Mouse (Mus musculus) lung, postnatal 0 days (tissue): ENCODE measurements around the gene Eif2ak3. TPM values are rescaled to one million over a fixed set of nuclear protein-coding genes. Genes with fewer than 3 reads are reported as not detected.

Experiments
- ATAC-seq: fragments of 200-750 bp; cut with Nextera tagmentation; 2 replicates; pipeline ENCODE4 v1.8.0; 2017; ENCODE audit warnings: moderate library complexity
- DNase-seq: peaks from one replicate; pipeline ENCODE4 v3.0.0-alpha.2; 2016; ENCODE audit warnings: low spot score
- H3K27ac ChIP-seq: fragments of 300-500 bp; sonication (generic); 2 replicates; pipeline ENCODE4 v1.5.1; 2014; ENCODE audit warnings: antibody characterized with exemption, mild to moderate bottlenecking, low read length, mixed read lengths
- H3K27me3 ChIP-seq: fragments of 300-500 bp; sonication (generic); replicated peaks from 2 replicates; pipeline ENCODE4 v1.6.1; 2014; ENCODE audit warnings: low read length, mixed read lengths; ENCODE audit not compliant: insufficient read depth
- H3K36me3 ChIP-seq: fragments of 300-500 bp; sonication (generic); 2 replicates; pipeline ENCODE4 v1.6.1; 2014; ENCODE audit warnings: low read length, mixed read lengths; ENCODE audit not compliant: insufficient read depth
- H3K4me1 ChIP-seq: fragments of 300-500 bp; sonication (generic); 2 replicates; pipeline ENCODE4 v1.6.1; 2014; ENCODE audit warnings: antibody characterized with exemption, low read depth, low read length, mixed read lengths; ENCODE audit not compliant: insufficient read depth
- H3K4me2 ChIP-seq: fragments of 300-500 bp; sonication (generic); replicated peaks from 2 replicates; pipeline ENCODE4 v1.6.1; 2014; ENCODE audit warnings: low read depth, mild to moderate bottlenecking, low read length, moderate library complexity, mixed read lengths
- H3K4me3 ChIP-seq: fragments of 300-500 bp; sonication (generic); 2 replicates; pipeline ENCODE4 v1.5.1; 2014; ENCODE audit warnings: low read depth, low read length
- H3K9ac ChIP-seq: fragments of 300-500 bp; sonication (generic); replicated peaks from 2 replicates; pipeline ENCODE4 v1.6.1; 2014; ENCODE audit warnings: low read depth, mild to moderate bottlenecking
- H3K9me3 ChIP-seq: fragments of 300-500 bp; sonication (generic); 2 replicates; pipeline ENCODE4 v1.6.1; 2016; ENCODE audit warnings: low read length, mixed read lengths
- CTCF ChIP-seq: IDR thresholded peaks from 2 replicates; pipeline ENCODE4 v1.5.1; 2016; ENCODE audit warnings: antibody characterized with exemption, mild to moderate bottlenecking
- EP300 ChIP-seq: IDR thresholded peaks from 2 replicates; pipeline ENCODE4 v1.6.1; 2016; ENCODE audit warnings: antibody characterized with exemption, mild to moderate bottlenecking, control low read depth
- WGBS: fragments of 180-500 bp; shearing (Covaris S2); extraction: QIAGEN DNeasy Blood & Tissue Kit; methylation state at CpG from one replicate; pipeline ENCODE4 v1.1.7; 2014; 5-methylcytosine and 5-hydroxymethylcytosine counted together
- polyA plus RNA-seq: library from polyadenylated mRNA; unstranded; fragments of >200 nt; fragmentation: Nextera tagmentation; extraction: Ambion mirVana; gene quantifications from 2 replicates; pipeline ENCODE4 v1.2.1, GENCODE M21; 2015

Eif2ak3 gene
- polyA plus RNA-seq, 1 experiment from 2014 or later = 8.6 TPM

DNA sequence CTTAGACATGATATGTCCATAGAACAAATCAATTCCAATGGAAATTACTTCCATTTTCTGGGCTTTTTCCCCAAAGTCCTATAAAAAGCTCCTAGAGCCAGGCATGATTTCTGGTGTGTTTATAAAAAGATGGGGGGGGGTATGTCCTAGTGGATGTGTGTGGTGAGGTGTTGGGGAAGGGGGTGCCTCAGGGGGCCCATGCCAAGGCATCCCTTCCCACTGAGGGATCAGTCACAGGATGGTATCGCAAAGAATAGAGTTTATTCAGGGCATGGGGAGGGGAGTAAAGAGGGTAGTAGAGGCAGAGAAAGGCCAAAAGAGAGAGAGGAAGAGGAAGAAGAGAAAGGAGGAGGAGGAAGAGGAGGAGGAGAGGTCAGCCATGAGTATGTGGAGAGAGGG, 37.8 kb upstream of the Eif2ak3 start:
- no peaks in the 10 kb centered on the region for H3K27me3 ChIP-seq
- H3K4me3 ChIP-seq = no peak overlapping the region
- no peaks in the 10 kb centered on the region for H3K36me3 ChIP-seq
- H3K4me1 ChIP-seq = no peaks in the 10 kb centered on the region
- no peaks in the 10 kb centered on the region for H3K9me3 ChIP-seq
- 70% methylated on average over 1 of the region's 1 CpGs for WGBS
- H3K9ac ChIP-seq = no peak overlapping the region
- ATAC-seq (no peak), DNase-seq (no peak)
- H3K27ac ChIP-seq = no peak overlapping the region
- TF ChIP-seq EP300 (no peak), CTCF (no peak)
- no peak overlapping the region for H3K4me2 ChIP-seq

DNA sequence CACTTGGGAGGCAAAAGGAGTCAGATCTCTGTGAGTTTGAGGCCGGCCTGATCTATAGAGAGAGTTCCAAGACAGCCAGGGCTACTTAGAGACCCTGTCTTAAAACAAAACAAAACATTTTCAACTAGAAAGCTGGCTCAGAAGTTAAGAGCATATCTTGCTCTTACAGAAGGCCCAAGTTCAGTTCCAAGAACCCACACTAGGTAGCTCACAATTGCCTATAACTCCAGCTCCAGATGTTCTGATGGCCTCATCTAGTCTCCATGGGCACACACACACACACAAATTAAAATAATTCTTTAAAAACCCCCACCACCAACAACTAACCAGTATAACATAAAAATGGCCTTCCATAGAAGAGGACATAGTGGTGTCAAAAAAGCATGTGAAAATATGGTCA, 33.8 kb upstream of the Eif2ak3 start:
- Histone ChIP-seq H3K4me1 (peaks cover 5% of the 10 kb centered on the region; the same call in 1 of the 2 replicates), H3K36me3 (no peaks in the 10 kb centered on the region), H3K27ac (no peak overlapping the region), H3K27me3 (no peaks in the 10 kb centered on the region), H3K4me2 (no peak overlapping the region), H3K9ac (no peak overlapping the region), H3K9me3 (no peaks in the 10 kb centered on the region), H3K4me3 (no peak overlapping the region)
- TF ChIP-seq EP300 = no peak
- no peak for TF ChIP-seq CTCF
- no peak for DNase-seq
- no peak for ATAC-seq
- 83% methylated on average over 1 of the region's 1 CpGs for WGBS

DNA sequence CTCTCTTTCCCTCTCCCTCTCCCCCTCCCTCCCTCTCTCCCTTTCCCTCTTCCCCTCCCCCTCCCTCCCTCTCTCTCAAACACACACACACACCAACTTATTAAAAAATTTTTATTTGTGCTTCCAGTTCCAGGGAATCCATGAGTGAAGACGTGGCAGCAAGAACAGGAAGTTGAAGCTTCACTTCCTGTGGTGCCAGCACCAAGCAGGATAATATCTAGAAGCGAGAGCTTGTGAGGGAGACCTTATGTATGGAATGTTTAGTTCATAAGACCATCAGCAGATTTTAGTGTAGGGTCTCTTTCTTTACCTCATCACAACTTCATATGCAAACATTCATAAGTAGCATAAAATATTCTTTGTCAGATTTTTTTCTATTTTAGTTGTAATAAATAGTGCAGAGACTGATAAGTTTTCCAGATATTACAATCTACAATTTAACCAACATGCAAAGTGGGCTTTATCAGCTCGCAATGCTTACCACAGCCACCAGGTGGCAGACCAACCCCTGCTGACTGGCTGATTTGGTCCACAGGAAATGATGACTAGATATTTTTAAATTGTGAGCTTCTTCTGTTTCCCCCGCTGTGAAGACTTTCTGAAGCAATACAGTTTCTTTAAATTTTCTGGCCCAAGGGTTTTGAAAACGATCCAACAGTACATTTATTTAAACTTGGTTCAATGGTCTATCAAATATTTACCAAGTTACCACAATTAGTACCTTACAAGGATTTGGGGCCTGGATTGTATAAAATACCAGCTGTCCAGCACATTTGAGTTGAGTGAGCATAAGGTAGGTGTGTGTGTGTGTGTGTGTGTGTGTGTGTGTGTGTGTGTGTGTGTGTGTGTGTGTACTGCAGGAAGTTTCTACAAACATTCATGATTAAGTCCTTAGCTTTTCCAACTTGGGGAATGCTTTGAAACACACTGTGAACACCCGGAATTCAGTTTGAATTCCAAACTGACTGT, 32.5 kb upstream of the Eif2ak3 start:
- H3K27ac ChIP-seq = no peak overlapping the region
- ATAC-seq = peak; percentile 69

DNA sequence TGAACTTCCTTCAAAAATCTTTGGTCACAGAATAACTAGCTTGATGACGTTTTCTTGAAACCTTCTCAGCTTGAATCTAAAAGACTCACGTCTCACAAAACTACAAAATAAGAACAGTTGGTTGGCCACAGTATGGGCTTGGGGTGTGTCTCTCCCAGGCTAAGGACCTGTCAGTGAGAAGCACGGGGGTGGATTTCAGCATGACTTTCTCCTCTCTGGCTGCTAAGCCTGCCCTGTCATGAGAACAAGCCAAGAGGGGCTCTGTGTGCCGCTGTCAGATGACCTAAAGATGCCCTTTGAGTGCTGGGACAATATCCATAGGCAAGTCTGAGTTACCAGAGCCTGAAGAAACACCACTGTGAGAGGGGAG, 31.8 kb upstream of the Eif2ak3 start:
- peak overlapping the region; percentile 51; the same call in 1 of the 2 replicates for H3K27ac ChIP-seq
- H3K4me1 ChIP-seq = peaks cover 5% of the 10 kb centered on the region; the same call in 1 of the 2 replicates
- DNase-seq = peak; percentile 49
- no peaks in the 10 kb centered on the region for H3K9me3 ChIP-seq
- H3K4me2 ChIP-seq = no peak overlapping the region
- no peaks in the 10 kb centered on the region for H3K27me3 ChIP-seq
- no peak overlapping the region for H3K9ac ChIP-seq
- ATAC-seq = peak; percentile 74
- TF ChIP-seq EP300 = no peak
- no peak for TF ChIP-seq CTCF
- no peaks in the 10 kb centered on the region for H3K36me3 ChIP-seq
- H3K4me3 ChIP-seq = no peak overlapping the region
- 11% methylated on average over 4 of the region's 4 CpGs for WGBS

More for the DNA sequence above, 32.5 kb upstream of the Eif2ak3 start:
- TF ChIP-seq EP300 (peak; percentile 27; the same call in 1 of the 2 replicates), CTCF (peak; percentile 91)
- no peaks in the 10 kb centered on the region for H3K9me3 ChIP-seq
- DNase-seq = peak; percentile 86
- H3K4me3 ChIP-seq = no peak overlapping the region
- WGBS = 7% methylated on average over 6 of the region's 6 CpGs
- no peaks in the 10 kb centered on the region for H3K27me3 ChIP-seq
- no peaks in the 10 kb centered on the region for H3K36me3 ChIP-seq
- no peak overlapping the region for H3K4me2 ChIP-seq
- peaks cover 5% of the 10 kb centered on the region; the same call in 1 of the 2 replicates for H3K4me1 ChIP-seq
- no peak overlapping the region for H3K9ac ChIP-seq

DNA sequence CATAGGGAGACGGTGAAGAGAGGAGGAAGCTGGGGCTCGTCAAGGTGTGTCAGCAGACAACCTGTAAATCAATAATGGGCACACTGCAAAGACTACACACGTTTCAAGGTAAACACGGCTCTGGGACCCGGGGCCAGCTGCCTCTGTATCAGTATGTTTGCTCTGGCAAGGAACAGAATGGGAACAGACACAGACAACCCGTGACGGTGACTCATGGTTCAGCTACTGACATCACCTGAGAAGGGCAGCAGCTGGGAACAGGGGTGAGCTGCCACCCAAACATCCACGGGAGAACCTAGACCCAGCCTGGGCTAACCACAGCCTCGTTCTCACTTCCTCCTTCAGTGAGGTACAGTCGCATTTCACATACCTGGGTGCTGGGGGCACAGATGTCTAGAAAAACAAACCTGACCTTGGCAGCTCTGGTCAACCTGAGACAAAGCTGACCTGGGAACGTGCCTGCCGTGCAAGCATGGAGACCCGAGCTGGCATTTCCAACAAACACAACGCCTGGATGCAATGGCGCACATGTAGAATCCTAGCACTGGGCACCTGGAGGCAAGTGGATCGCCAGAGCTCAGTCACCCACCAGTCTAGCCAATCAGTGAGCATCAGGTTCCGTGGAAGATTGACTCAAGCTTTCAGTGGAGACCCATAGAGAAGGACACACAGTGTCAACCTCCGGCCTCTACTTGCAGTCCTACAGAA, 30.2 kb upstream of the Eif2ak3 start:
- 55% methylated on average over 18 of the region's 18 CpGs for WGBS
- ATAC-seq (no peak), DNase-seq (peak; percentile 12)

DNA sequence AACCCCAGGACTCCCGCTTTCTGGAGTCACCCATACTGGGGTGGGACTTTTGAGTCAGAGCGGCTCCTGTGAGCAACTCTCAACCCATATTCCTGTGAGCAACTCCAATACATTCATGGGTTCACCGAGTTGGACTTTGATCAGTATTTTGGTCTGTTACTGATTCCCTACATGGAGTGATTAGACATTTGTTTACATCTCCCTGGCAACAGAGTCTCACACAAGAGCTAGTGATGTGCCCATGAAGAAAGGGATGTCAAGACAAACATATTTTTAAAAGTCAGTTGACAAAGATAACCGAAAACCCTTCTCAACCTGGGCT, 29.7 kb upstream of the Eif2ak3 start:
- TF ChIP-seq CTCF = no peak
- TF ChIP-seq EP300 = no peak
- Histone ChIP-seq H3K4me1 (peaks cover 5% of the 10 kb centered on the region; the same call in 1 of the 2 replicates), H3K4me2 (no peak overlapping the region), H3K27ac (no peak overlapping the region), H3K9me3 (no peaks in the 10 kb centered on the region), H3K36me3 (no peaks in the 10 kb centered on the region), H3K9ac (no peak overlapping the region), H3K27me3 (no peaks in the 10 kb centered on the region), H3K4me3 (no peak overlapping the region)
- ATAC-seq = no peak
- DNase-seq = no peak
- WGBS = 72% methylated on average over 4 of the region's 4 CpGs

More for the DNA sequence above, 30.2 kb upstream of the Eif2ak3 start:
- no peak overlapping the region for H3K27ac ChIP-seq
- no peaks in the 10 kb centered on the region for H3K27me3 ChIP-seq
- peaks cover 5% of the 10 kb centered on the region; the same call in 1 of the 2 replicates for H3K4me1 ChIP-seq
- H3K4me3 ChIP-seq = no peak overlapping the region
- H3K36me3 ChIP-seq = no peaks in the 10 kb centered on the region
- no peak overlapping the region for H3K9ac ChIP-seq
- no peak for TF ChIP-seq CTCF
- TF ChIP-seq EP300 = no peak
- no peak overlapping the region for H3K4me2 ChIP-seq
- no peaks in the 10 kb centered on the region for H3K9me3 ChIP-seq
